Mouse (Mus musculus) ES-E14 (cell line): ENCODE data around the gene Olfr1163. TPM values are rescaled to one million over a fixed set of nuclear protein-coding genes. Genes with fewer than 3 reads are reported as not detected.
A peak's percentile ranks its signal among the peaks of the same experiment; 100 is the strongest.
"Not testable (repeated sequence)": the region's sequence is repeated elsewhere in the genome, so short reads cannot be mapped to it uniquely, and the experiment has no call there.

Source experiments
- DNase-seq: peaks from one replicate; pipeline ENCODE4 v3.0.0-alpha.2; 2013; ENCODE audit warnings: low read depth, low spot score
- H3K27ac ChIP-seq: 2 replicates; pipeline ENCODE4 v1.5.1; 2012; ENCODE audit warnings: low read depth, mild to moderate bottlenecking, low read length, moderate library complexity, mixed read lengths; ENCODE audit not compliant: poor library complexity, insufficient read depth, severe bottlenecking
- H3K36me3 ChIP-seq: 2 replicates; pipeline ENCODE4 v1.6.1; 2012; ENCODE audit warnings: mild to moderate bottlenecking, low read length, moderate library complexity, mixed read lengths; ENCODE audit not compliant: control insufficient read depth, poor library complexity, insufficient read depth, severe bottlenecking
- H3K4me1 ChIP-seq, 2 experiments: fragments of 150-350 bp in 1 of 2; sonication (generic) in 1 of 2; 2 replicates each; pipeline ENCODE4 v1.6.1; 2012; ENCODE audit warnings: low read length in 2 of 2, mild to moderate bottlenecking in 1 of 2, mixed read lengths in 1 of 2; ENCODE audit not compliant: control insufficient read depth in 2 of 2, insufficient read depth in 2 of 2, poor library complexity in 1 of 2
- H3K4me3 ChIP-seq, 2 experiments: fragments of 150-350 bp in 1 of 2; sonication (generic) in 1 of 2; 2 replicates each; pipeline ENCODE4 v1.5.1; 2012; ENCODE audit warnings: low read length in 2 of 2, low read depth in 1 of 2, mild to moderate bottlenecking in 1 of 2, mixed read lengths in 1 of 2; ENCODE audit not compliant: insufficient read depth in 1 of 2, poor library complexity in 1 of 2, severe bottlenecking in 1 of 2
- H3K9ac ChIP-seq: 2 replicates; pipeline ENCODE4 v1.6.1; 2012; ENCODE audit warnings: low read depth, mild to moderate bottlenecking, low read length, mixed read lengths; ENCODE audit not compliant: poor library complexity, insufficient read depth, severe bottlenecking
- H3K9me3 ChIP-seq: fragments of 150-350 bp; sonication (generic); 2 replicates; pipeline ENCODE4 v1.6.1; 2012; ENCODE audit warnings: low read depth, mild to moderate bottlenecking, low read length; ENCODE audit not compliant: control insufficient read depth, insufficient read depth
- CHD2 ChIP-seq: IDR thresholded peaks from 2 replicates; pipeline ENCODE4 v1.6.1; 2014; ENCODE audit warnings: mild to moderate bottlenecking, low read depth, low read length, inconsistent platforms
- HCFC1 ChIP-seq: IDR thresholded peaks from 2 replicates; pipeline ENCODE4 v1.6.1; 2012; ENCODE audit warnings: low read length, inconsistent platforms, borderline replicate concordance; ENCODE audit not compliant: insufficient read depth
- MAFK ChIP-seq: IDR thresholded peaks from 2 replicates; pipeline ENCODE4 v1.6.1; 2014; ENCODE audit warnings: mild to moderate bottlenecking, low read depth, low read length, inconsistent platforms; ENCODE audit not compliant: insufficient read depth
- ZC3H11A ChIP-seq: IDR thresholded peaks from 2 replicates; pipeline ENCODE4 v1.6.1; 2012; ENCODE audit warnings: low read depth, mild to moderate bottlenecking, inconsistent platforms, low read length, borderline replicate concordance
- ZNF384 ChIP-seq: IDR thresholded peaks from 2 replicates; pipeline ENCODE4 v1.6.1; 2012; ENCODE audit warnings: low read depth, low read length, inconsistent platforms
- in situ Hi-C, 2 experiments: fragments of 600-800 bp; cut with MboI; formaldehyde crosslinking; loops; one replicate each; pipeline ENCODE4 v1.15.1; 2025; ENCODE audit warnings: low sequenced_read_pairs in 2 of 2, inconsistent platforms in 1 of 2; ENCODE audit not compliant: unreplicated experiment in 2 of 2
- total RNA-seq: library from RNA; depleted of rRNA; stranded (reverse); fragments of 300-350 nt; gene quantifications from 2 replicates; pipeline ENCODE4 v1.2.3, GENCODE M21; 2012; rRNA removed

Gene Olfr1163
- total RNA-seq, result not detected in 2 replicates

- Histone ChIP-seq H3K36me3 (no peaks in the 10 kb centered on the region), H3K4me1 (no peaks in the 10 kb centered on the region), H3K27ac (no peak within 1 kb of the TSS), H3K9ac (no peak within 1 kb of the TSS), H3K4me3 (no peak within 1 kb of the TSS), H3K9me3 (no peaks in the 10 kb centered on the region)
- in situ Hi-C loops, result no loop called here
- no peak for TF ChIP-seq CHD2
- no peak for TF ChIP-seq ZC3H11A
- TF ChIP-seq ZNF384, result no peak
- TF ChIP-seq HCFC1, result no peak
- TF ChIP-seq MAFK, result no peak
- DNase-seq, result no peak
Observed at GRCm38 (mm10) chr2:88071730-88072129, at the start of gene Olfr1163. Olfr1163 (minus strand) TSS chr2:88071830.

- Histone ChIP-seq H3K4me3 (no peak within 1 kb of the TSS), H3K9ac (no peak within 1 kb of the TSS), H3K36me3 (no peaks in the 10 kb centered on the region), H3K9me3 (no peaks in the 10 kb centered on the region), H3K4me1 (no peaks in the 10 kb centered on the region), H3K27ac (no peak within 1 kb of the TSS)
- in situ Hi-C loops, result no loop called here
- DNase-seq, result no peak
- TF ChIP-seq MAFK (no peak), HCFC1 (no peak), CHD2 (no peak), ZC3H11A (no peak)
Observed at GRCm38 (mm10) chr2:88093866-88094265, 22.2 kb upstream of the Olfr1163 start, which contains the start of gene Olfr1164. Olfr1164 (minus strand) TSS chr2:88093966.

- no peaks in the 10 kb centered on the region for H3K36me3 ChIP-seq
- no peak overlapping the region for H3K4me3 ChIP-seq
- H3K9ac ChIP-seq, result no peak overlapping the region
- H3K9me3 ChIP-seq, result no peaks in the 10 kb centered on the region
- no peak overlapping the region for H3K27ac ChIP-seq
- no peak for TF ChIP-seq ZNF384
- no peak for TF ChIP-seq ZC3H11A
- TF ChIP-seq HCFC1, result no peak
- no peak for TF ChIP-seq MAFK
- no peak for TF ChIP-seq CHD2
- in situ Hi-C loops, result no loop called here
- H3K4me1 ChIP-seq, result no peaks in the 10 kb centered on the region
- DNase-seq, result peak; percentile 25
Observed at GRCm38 (mm10) chr2:88063587-88063986, 8.0 kb downstream of the Olfr1163 start.

GRCm38 (mm10) chr2:88051029-88051428 lies 20.6 kb downstream of the Olfr1163 start, which contains the start of gene Olfr1162:
Olfr1162 (minus strand) TSS chr2:88051129.
- in situ Hi-C loops, result no loop called here
- H3K27ac ChIP-seq, result no peak within 1 kb of the TSS
- TF ChIP-seq MAFK, result no peak
- TF ChIP-seq HCFC1, result no peak
- no peak for TF ChIP-seq CHD2
- no peak for TF ChIP-seq ZNF384
- no peak for TF ChIP-seq ZC3H11A
- no peak within 1 kb of the TSS for H3K4me3 ChIP-seq
- no peaks in the 10 kb centered on the region for H3K4me1 ChIP-seq
- no peaks in the 10 kb centered on the region for H3K36me3 ChIP-seq
- H3K9ac ChIP-seq, result no peak within 1 kb of the TSS
- no peak for DNase-seq
- H3K9me3 ChIP-seq, result no peaks in the 10 kb centered on the region

- Histone ChIP-seq H3K4me1 (no peaks in the 10 kb centered on the region), H3K27ac (no peak within 1 kb of the TSS), H3K4me3 (no peak within 1 kb of the TSS), H3K9ac (no peak within 1 kb of the TSS), H3K36me3 (no peaks in the 10 kb centered on the region), H3K9me3 (no peaks in the 10 kb centered on the region)
- no peak for DNase-seq
- no peak for TF ChIP-seq CHD2
- TF ChIP-seq ZNF384, result no peak
- TF ChIP-seq MAFK, result no peak
- in situ Hi-C loops, result no loop called here
Observed at GRCm38 (mm10) chr2:88037599-88037998, 34.0 kb downstream of the Olfr1163 start, which contains the start of gene Olfr73. Olfr73 (minus strand) TSS chr2:88037699.

GRCm38 (mm10) chr2:88022474-88022873 lies 49.2 kb downstream of the Olfr1163 start, which contains the start of gene Olfr1161:
Olfr1161 (plus strand) TSS chr2:88022774.
- H3K4me3 ChIP-seq, H3K4me1 ChIP-seq, H3K36me3 ChIP-seq, in situ Hi-C loops, DNase-seq, H3K27ac ChIP-seq, H3K9me3 ChIP-seq, H3K9ac ChIP-seq: not testable (repeated sequence)
